8 mouse cellular contexts compared by ENCODE assay signal in genomic region chr9:80066367-80067220, GRCm38 (mm10). TPM values are rescaled to one million over a fixed set of nuclear protein-coding genes. Genes with fewer than 3 reads are reported as not detected.
A peak's percentile ranks its signal among the peaks of the same experiment; 100 is the strongest.
DNase-seq lines count a peak whose midpoint lies in the region; ATAC-seq and TF ChIP-seq lines count a peak whose summit lies in the region.

Gene Senp6, plus strand, starts transcription at chr9:80066903.

- peak within 1 kb of the TSS; percentile 96 for H3K4me3 ChIP-seq in intestine, embryonic 15.5 days (replicated peaks)
- peak within 1 kb of the TSS; percentile 93 for H3K4me3 ChIP-seq in limb, embryonic 11.5 days (ENCODE audit: low read depth, low read length)
- peak within 1 kb of the TSS; percentile 90 for H3K4me3 ChIP-seq in midbrain, embryonic 12.5 days
- peak within 1 kb of the TSS; percentile 81 for H3K4me3 ChIP-seq in spleen, adult 2 months (ENCODE audit: extremely low read depth, insufficient read depth, insufficient read length)

- peak within 1 kb of the TSS; percentile 100 for H3K9ac ChIP-seq in intestine, embryonic 15.5 days
- H3K9ac ChIP-seq in limb, embryonic 11.5 days (ENCODE audit: low read length): peak within 1 kb of the TSS; percentile 99
- H3K9ac ChIP-seq in midbrain, embryonic 12.5 days (replicated peaks): peak within 1 kb of the TSS; percentile 99

- no peaks in the 10 kb centered on the region for H3K27me3 ChIP-seq in intestine, embryonic 15.5 days (replicated peaks)
- no peaks in the 10 kb centered on the region for H3K27me3 ChIP-seq in limb, embryonic 11.5 days (ENCODE audit: control insufficient read depth, insufficient read depth, low read length)
- H3K27me3 ChIP-seq in midbrain, embryonic 12.5 days: no peaks in the 10 kb centered on the region
- no peaks in the 10 kb centered on the region for H3K27me3 ChIP-seq in spleen, adult 2 months (ENCODE audit: control insufficient read depth, insufficient read depth, low read length)

- no peaks in the 10 kb centered on the region for H3K9me3 ChIP-seq in intestine, embryonic 15.5 days
- no peaks in the 10 kb centered on the region for H3K9me3 ChIP-seq in limb, embryonic 11.5 days (ENCODE audit: control insufficient read depth, low read length)
- peaks cover 8% of the 10 kb centered on the region; the same call in 1 of the 2 replicates for H3K9me3 ChIP-seq in midbrain, embryonic 12.5 days

- DNase-seq in left cerebral cortex, adult 18-20 months (ENCODE audit: low spot score in 2 of 2): peak; percentile 62 to 71
- no peak for DNase-seq in left cerebral cortex, adult 11 months (ENCODE audit: low spot score)
- peak; percentile 65 for DNase-seq in embryo, embryonic 11.5 days (ENCODE audit: low read depth, low spot score)
- peak; percentile 68 to 83 for DNase-seq in gastrocnemius, postnatal 4 days (ENCODE audit: low spot score in 2 of 2)
- DNase-seq in limb, embryonic 11.5 days (ENCODE audit: low spot score): peak; percentile 86
- DNase-seq in spleen, adult 2 months (ENCODE audit: low read depth in 1 of 2, low spot score in 2 of 2): peak; percentile 26 to 65

- peak; percentile 91 for ATAC-seq in intestine, embryonic 15.5 days
- peak; percentile 90 for ATAC-seq in limb, embryonic 11.5 days (ENCODE audit: insufficient number of reproducible peaks, low FRiP score, low TSS enrichment, low read depth)
- peak; percentile 92 for ATAC-seq in midbrain, embryonic 12.5 days (ENCODE audit: low FRiP score, low read depth)

- H3K27ac ChIP-seq in intestine, embryonic 15.5 days: peak within 1 kb of the TSS; percentile 99
- H3K27ac ChIP-seq in limb, embryonic 11.5 days (replicated peaks; ENCODE audit: low read depth, low read length): peak within 1 kb of the TSS; percentile 99
- H3K27ac ChIP-seq in midbrain, embryonic 12.5 days (replicated peaks): peak within 1 kb of the TSS; percentile 99
- H3K27ac ChIP-seq in spleen, adult 2 months (ENCODE audit: insufficient read depth, low read length): peak within 1 kb of the TSS; percentile 98

- TF ChIP-seq CTCF in spleen, adult 2 months (IDR thresholded peaks at IDR 0.05; ENCODE audit: extremely low read depth, insufficient read depth, insufficient read length, insufficient replicate concordance): no peak

- under 1% methylated on average over 54 of the region's 74 CpGs for WGBS in intestine, embryonic 15.5 days
- under 1% methylated on average over 47 of the region's 74 CpGs for WGBS in limb, embryonic 11.5 days
- under 1% methylated on average over 45 of the region's 74 CpGs for WGBS in midbrain, embryonic 12.5 days
- 2% methylated on average over 55 of the region's 74 CpGs for WGBS in spleen, adult 2 months

- H3K36me3 ChIP-seq in intestine, embryonic 15.5 days: no peaks in the 10 kb centered on the region
- no peaks in the 10 kb centered on the region for H3K36me3 ChIP-seq in limb, embryonic 11.5 days (ENCODE audit: control insufficient read depth, insufficient read depth, low read length)
- H3K36me3 ChIP-seq in midbrain, embryonic 12.5 days: no peaks in the 10 kb centered on the region
- no peaks in the 10 kb centered on the region for H3K36me3 ChIP-seq in spleen, adult 2 months (ENCODE audit: control insufficient read depth, insufficient read depth, low read length)

- H3K4me1 ChIP-seq in intestine, embryonic 15.5 days (replicated peaks): peaks cover 1% of the 10 kb centered on the region; the same call in 1 of the 2 replicates
- H3K4me1 ChIP-seq in limb, embryonic 11.5 days (ENCODE audit: control insufficient read depth, insufficient read depth, low read length): no peaks in the 10 kb centered on the region
- peaks cover 26% of the 10 kb centered on the region for H3K4me1 ChIP-seq in midbrain, embryonic 12.5 days
- H3K4me1 ChIP-seq in spleen, adult 2 months (ENCODE audit: control insufficient read depth, insufficient read depth, insufficient read length): peaks cover 1% of the 10 kb centered on the region; the same call in 1 of the 2 replicates

- no peak for TF ChIP-seq POLR2A in spleen, adult 2 months (IDR thresholded peaks at IDR 0.05; ENCODE audit: low read depth, low read length)

- peak within 1 kb of the TSS; percentile 69 for H3K4me2 ChIP-seq in intestine, embryonic 15.5 days (replicated peaks)
- peak within 1 kb of the TSS; percentile 43 for H3K4me2 ChIP-seq in limb, embryonic 11.5 days (ENCODE audit: low read depth, severe bottlenecking)
- H3K4me2 ChIP-seq in midbrain, embryonic 12.5 days (replicated peaks): peak within 1 kb of the TSS; percentile 56

RNA-seq across cellular contexts. Expression of gene Senp6, which starts in this region (rescaled TPM):
- total RNA-seq in left cerebral cortex, adult 18-20 months (2021): 100 to 1,000 TPM in 1 of 2 experiments, 10 to 100 TPM in 1; 99.0 to 101 TPM
- total RNA-seq in gastrocnemius, postnatal 4 days (2021): 100 to 1,000 TPM in 1 of 2 experiments, 10 to 100 TPM in 1; 92.6 to 103 TPM
- polyA plus RNA-seq in intestine, embryonic 15.5 days (2015; fragmentation: Nextera tagmentation; extraction: Ambion mirVana): 36.9 and 41.3 TPM in 2 replicates
- polyA plus RNA-seq in limb, embryonic 11.5 days (2014; fragmentation: Nextera tagmentation; extraction: Ambion mirVana): 67.1 and 71.4 TPM in 2 replicates
- 75.7 and 85.2 TPM in 2 replicates for polyA plus RNA-seq in midbrain, embryonic 12.5 days (2016; fragmentation: Nextera tagmentation; extraction: Ambion mirVana)
- 9.8 and 17.2 TPM in 2 replicates for polyA plus RNA-seq in spleen, adult 2 months (2012; rRNA removed)
